Mouse (Mus musculus): ENCODE results near the gene Soat2.

- TF ChIP-seq EP300 (IDR thresholded peaks at IDR 0.05) (no peak), CTCF (IDR thresholded peaks at IDR 0.05) (peak; percentile 71)
Measured at GRCm38 (mm10) chr15:102117461-102118443, 32.6 kb upstream of the Soat2 start.
